Mouse (Mus musculus): ENCODE results near the gene Cybc1. TPM values are rescaled to one million over a fixed set of nuclear protein-coding genes. Genes with fewer than 3 reads are reported as not detected.

Cybc1 gene
- polyA plus RNA-seq, 1 experiment = 22.3 TPM

DNA sequence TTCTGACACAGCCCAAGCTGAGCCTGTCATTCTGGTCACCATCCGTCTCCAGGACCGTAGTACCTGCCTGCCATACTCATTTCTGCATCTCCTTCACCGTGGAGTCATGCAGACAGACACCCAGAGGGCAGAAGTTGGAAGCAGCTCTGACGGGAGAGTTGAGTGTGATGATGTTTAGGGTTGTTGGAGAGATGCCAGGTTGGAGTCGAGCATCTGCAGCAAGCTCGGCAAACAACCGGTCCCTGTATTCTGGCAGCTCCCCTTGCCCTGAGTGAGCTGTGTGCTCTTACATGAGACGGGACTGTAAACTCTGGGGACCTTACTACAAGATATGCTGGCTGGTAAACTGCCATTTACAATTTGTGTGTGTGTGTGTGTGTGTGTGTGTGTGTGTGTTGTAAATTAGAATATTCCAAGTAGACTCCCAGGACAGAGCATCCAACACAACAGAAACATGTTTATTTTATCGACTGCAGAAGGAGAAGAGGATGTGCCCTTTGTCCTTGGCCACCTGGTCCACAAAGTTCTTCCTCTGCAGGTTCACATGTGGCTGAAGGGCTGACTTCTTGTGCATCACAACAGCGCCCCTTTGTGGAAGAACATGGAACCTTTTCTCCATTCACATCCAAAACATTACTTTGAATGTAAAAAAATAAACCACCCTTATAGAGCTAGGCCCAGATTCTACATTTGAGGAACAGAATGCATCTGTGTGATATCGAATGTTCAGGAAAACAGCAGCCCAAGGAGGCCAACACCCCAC, 27.5 kb downstream of the Cybc1 start:
- H3K27me3 ChIP-seq (ENCODE audit: control insufficient read depth, insufficient read depth, insufficient read length) = no peaks in the 10 kb centered on the region
- no peak overlapping the region for H3ac ChIP-seq (ENCODE audit: control insufficient read depth, insufficient read length)
- no peak overlapping the region for H3K4me2 ChIP-seq (ENCODE audit: low read depth)
- no peak for TF ChIP-seq MAX (IDR thresholded peaks at IDR 0.05; ENCODE audit: low read depth)
- TF ChIP-seq POLR2A (IDR thresholded peaks at IDR 0.05; ENCODE audit: insufficient read length, low read depth) = no peak
- no peak for TF ChIP-seq MYOD1 (IDR thresholded peaks at IDR 0.05; ENCODE audit: control insufficient read depth in 1 of 3, insufficient read length in 2 of 3, low read depth in 2 of 3)
- TF ChIP-seq CEBPB (IDR thresholded peaks at IDR 0.05; ENCODE audit: insufficient read depth, poor library complexity, severe bottlenecking) = no peak
- no peak for TF ChIP-seq MYOG (IDR thresholded peaks at IDR 0.05; ENCODE audit: control insufficient read depth in 1 of 3, insufficient read depth in 1 of 3, insufficient read length in 2 of 3, low read depth in 2 of 3)
- no peak for TF ChIP-seq POLR2AphosphoS2 (IDR thresholded peaks at IDR 0.05; ENCODE audit: insufficient read length, low read depth)
- no peak for TF ChIP-seq TCF12 (IDR thresholded peaks at IDR 0.05; ENCODE audit: insufficient read depth, poor library complexity, severe bottlenecking)
- no peak for TF ChIP-seq USF1 (IDR thresholded peaks at IDR 0.05; ENCODE audit: low read depth)
- TF ChIP-seq SRF (IDR thresholded peaks at IDR 0.05; ENCODE audit: control insufficient read depth, insufficient read length, low read depth) = no peak
- no peak for TF ChIP-seq E2F4 (IDR thresholded peaks at IDR 0.05; ENCODE audit: insufficient read depth)
- no peak for TF ChIP-seq TCF3 (IDR thresholded peaks at IDR 0.05; ENCODE audit: insufficient read length, low read depth)
- no peak for TF ChIP-seq REST (IDR thresholded peaks at IDR 0.05; ENCODE audit: insufficient read depth, insufficient read length)
- no peak overlapping the region for H3K4me3 ChIP-seq
- no peaks in the 10 kb centered on the region for H3K79me2 ChIP-seq (ENCODE audit: control insufficient read depth, insufficient read depth)
- H3K36me3 ChIP-seq (ENCODE audit: control insufficient read depth, insufficient read depth) = no peaks in the 10 kb centered on the region

DNA sequence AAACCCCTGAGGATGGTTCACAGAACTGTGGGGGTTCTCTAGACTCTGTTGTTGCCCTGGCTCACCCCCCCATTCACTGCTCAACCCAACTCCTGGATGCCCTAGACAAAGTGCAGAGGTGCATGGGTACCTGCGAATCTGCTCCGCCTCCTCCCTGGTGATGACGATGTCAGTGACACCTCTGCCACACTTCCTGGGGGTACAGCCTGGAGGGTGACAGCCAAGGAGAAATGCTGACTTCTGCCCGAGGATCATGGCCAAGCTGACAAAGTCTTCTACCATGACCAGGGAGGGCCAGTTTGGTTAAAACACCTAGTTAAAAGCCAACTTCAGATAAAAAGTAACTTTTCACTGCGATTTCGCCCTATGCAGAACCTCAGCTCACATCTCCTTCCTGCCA, 28.3 kb downstream of the Cybc1 start:
- Histone ChIP-seq H3K4me2 (ENCODE audit: low read depth) (no peak overlapping the region), H3K36me3 (ENCODE audit: control insufficient read depth, insufficient read depth) (no peaks in the 10 kb centered on the region), H3K79me2 (ENCODE audit: control insufficient read depth, insufficient read depth) (no peaks in the 10 kb centered on the region), H3K27me3 (ENCODE audit: control insufficient read depth, insufficient read depth, insufficient read length) (no peaks in the 10 kb centered on the region), H3ac (ENCODE audit: control insufficient read depth, insufficient read length) (no peak overlapping the region), H3K4me3 (no peak overlapping the region)
- TF ChIP-seq CEBPB (IDR thresholded peaks at IDR 0.05; ENCODE audit: insufficient read depth, poor library complexity, severe bottlenecking) (no peak), SRF (IDR thresholded peaks at IDR 0.05; ENCODE audit: control insufficient read depth, insufficient read length, low read depth) (no peak), MYOD1 (IDR thresholded peaks at IDR 0.05; ENCODE audit: control insufficient read depth in 1 of 3, insufficient read length in 2 of 3, low read depth in 2 of 3) (no peak), E2F4 (IDR thresholded peaks at IDR 0.05; ENCODE audit: insufficient read depth) (no peak), REST (IDR thresholded peaks at IDR 0.05; ENCODE audit: insufficient read depth, insufficient read length) (no peak), TCF3 (IDR thresholded peaks at IDR 0.05; ENCODE audit: insufficient read length, low read depth) (no peak), POLR2AphosphoS2 (IDR thresholded peaks at IDR 0.05; ENCODE audit: insufficient read length, low read depth) (no peak), USF1 (IDR thresholded peaks at IDR 0.05; ENCODE audit: low read depth) (no peak)

DNA sequence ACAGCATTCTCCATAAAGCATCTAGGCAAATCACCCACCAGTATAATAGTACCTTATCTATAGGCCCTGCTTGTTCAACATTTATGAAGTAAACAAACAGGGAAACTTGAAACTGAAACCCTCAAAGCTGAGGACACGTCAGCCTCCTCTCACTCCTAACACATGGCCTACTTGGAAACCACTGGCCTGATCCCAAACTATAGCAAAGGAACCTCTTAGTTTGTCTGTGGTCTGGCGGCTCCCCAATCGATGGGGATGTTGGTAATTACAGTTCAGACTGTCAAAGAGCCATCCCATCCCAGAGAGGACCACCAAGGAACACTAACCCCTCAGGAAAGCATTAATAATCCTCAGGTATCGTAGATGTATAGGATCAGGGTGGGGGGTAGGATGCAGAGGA, 29.3 kb downstream of the Cybc1 start:
- Histone ChIP-seq H3ac (ENCODE audit: control insufficient read depth, insufficient read length) (no peak overlapping the region), H3K27me3 (ENCODE audit: control insufficient read depth, insufficient read depth, insufficient read length) (no peaks in the 10 kb centered on the region), H3K36me3 (ENCODE audit: control insufficient read depth, insufficient read depth) (no peaks in the 10 kb centered on the region), H3K4me3 (no peak overlapping the region), H3K4me2 (ENCODE audit: low read depth) (peak overlapping the region; percentile 46), H3K79me2 (ENCODE audit: control insufficient read depth, insufficient read depth) (no peaks in the 10 kb centered on the region)
- TF ChIP-seq POLR2AphosphoS2 (IDR thresholded peaks at IDR 0.05; ENCODE audit: insufficient read length, low read depth) = no peak
- no peak for TF ChIP-seq SRF (IDR thresholded peaks at IDR 0.05; ENCODE audit: control insufficient read depth, insufficient read length, low read depth)
- TF ChIP-seq MAX (IDR thresholded peaks at IDR 0.05; ENCODE audit: low read depth) = no peak
- no peak for TF ChIP-seq CEBPB (IDR thresholded peaks at IDR 0.05; ENCODE audit: insufficient read depth, poor library complexity, severe bottlenecking)
- no peak for TF ChIP-seq TCF3 (IDR thresholded peaks at IDR 0.05; ENCODE audit: insufficient read length, low read depth)
- TF ChIP-seq REST (IDR thresholded peaks at IDR 0.05; ENCODE audit: insufficient read depth, insufficient read length) = no peak
- no peak for TF ChIP-seq TCF12 (IDR thresholded peaks at IDR 0.05; ENCODE audit: insufficient read depth, poor library complexity, severe bottlenecking)
- no peak for TF ChIP-seq POLR2A (IDR thresholded peaks at IDR 0.05; ENCODE audit: insufficient read length, low read depth)
- no peak for TF ChIP-seq MYOG (IDR thresholded peaks at IDR 0.05; ENCODE audit: control insufficient read depth in 1 of 3, insufficient read depth in 1 of 3, insufficient read length in 2 of 3, low read depth in 2 of 3)
- no peak for TF ChIP-seq MYOD1 (IDR thresholded peaks at IDR 0.05; ENCODE audit: control insufficient read depth in 1 of 3, insufficient read length in 2 of 3, low read depth in 2 of 3)
- no peak for TF ChIP-seq USF1 (IDR thresholded peaks at IDR 0.05; ENCODE audit: low read depth)
- no peak for TF ChIP-seq E2F4 (IDR thresholded peaks at IDR 0.05; ENCODE audit: insufficient read depth)

GRCm38 (mm10) chr11:121198622-121199021, 30.5 kb downstream of the Cybc1 start:
- H3K27me3 ChIP-seq (ENCODE audit: control insufficient read depth, insufficient read depth, insufficient read length) = no peaks in the 10 kb centered on the region

DNA sequence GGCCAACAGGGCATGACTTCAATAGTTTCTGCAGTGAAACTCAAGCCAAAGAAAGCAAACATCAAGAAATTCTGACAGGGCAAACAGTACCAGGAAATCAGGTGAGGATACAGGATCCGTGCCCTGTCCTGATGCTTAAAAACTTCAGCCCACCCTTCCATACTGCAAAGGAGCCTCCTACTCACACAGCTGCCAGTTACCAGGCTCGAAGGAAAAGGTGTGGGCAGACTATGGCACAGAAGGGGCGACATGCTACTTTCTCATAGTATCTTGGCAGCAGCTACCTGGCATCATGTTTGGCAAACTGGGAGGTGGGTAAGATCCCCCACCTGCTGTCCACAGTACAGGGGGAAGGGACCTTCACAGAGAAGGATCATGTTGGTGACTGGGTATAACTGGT, 35.7 kb downstream of the Cybc1 start:
- Histone ChIP-seq H3K79me2 (ENCODE audit: control insufficient read depth, insufficient read depth) (no peaks in the 10 kb centered on the region), H3K4me3 (no peak overlapping the region), H3K27me3 (ENCODE audit: control insufficient read depth, insufficient read depth, insufficient read length) (no peaks in the 10 kb centered on the region), H3K36me3 (ENCODE audit: control insufficient read depth, insufficient read depth) (no peaks in the 10 kb centered on the region), H3ac (ENCODE audit: control insufficient read depth, insufficient read length) (no peak overlapping the region), H3K4me2 (ENCODE audit: low read depth) (no peak overlapping the region)
- no peak for TF ChIP-seq REST (IDR thresholded peaks at IDR 0.05; ENCODE audit: insufficient read depth, insufficient read length)
- TF ChIP-seq POLR2AphosphoS2 (IDR thresholded peaks at IDR 0.05; ENCODE audit: insufficient read length, low read depth) = no peak
- TF ChIP-seq MYOG (IDR thresholded peaks at IDR 0.05; ENCODE audit: control insufficient read depth in 1 of 3, insufficient read depth in 1 of 3, insufficient read length in 2 of 3, low read depth in 2 of 3) = no peak
- no peak for TF ChIP-seq MYOD1 (IDR thresholded peaks at IDR 0.05; ENCODE audit: control insufficient read depth in 1 of 3, insufficient read length in 2 of 3, low read depth in 2 of 3)
- no peak for TF ChIP-seq MAX (IDR thresholded peaks at IDR 0.05; ENCODE audit: low read depth)
- no peak for TF ChIP-seq SRF (IDR thresholded peaks at IDR 0.05; ENCODE audit: control insufficient read depth, insufficient read length, low read depth)
- TF ChIP-seq E2F4 (IDR thresholded peaks at IDR 0.05; ENCODE audit: insufficient read depth) = no peak
- no peak for TF ChIP-seq TCF12 (IDR thresholded peaks at IDR 0.05; ENCODE audit: insufficient read depth, poor library complexity, severe bottlenecking)
- TF ChIP-seq POLR2A (IDR thresholded peaks at IDR 0.05; ENCODE audit: insufficient read length, low read depth) = no peak
- no peak for TF ChIP-seq TCF3 (IDR thresholded peaks at IDR 0.05; ENCODE audit: insufficient read length, low read depth)
- no peak for TF ChIP-seq CEBPB (IDR thresholded peaks at IDR 0.05; ENCODE audit: insufficient read depth, poor library complexity, severe bottlenecking)
- no peak for TF ChIP-seq USF1 (IDR thresholded peaks at IDR 0.05; ENCODE audit: low read depth)

More at GRCm38 (mm10) chr11:121198622-121199021, 30.5 kb downstream of the Cybc1 start:
- Histone ChIP-seq H3K36me3 (ENCODE audit: control insufficient read depth, insufficient read depth) (no peaks in the 10 kb centered on the region), H3K4me3 (no peak overlapping the region), H3ac (ENCODE audit: control insufficient read depth, insufficient read length) (no peak overlapping the region), H3K79me2 (ENCODE audit: control insufficient read depth, insufficient read depth) (no peaks in the 10 kb centered on the region), H3K4me2 (ENCODE audit: low read depth) (no peak overlapping the region)
- TF ChIP-seq POLR2AphosphoS2 (IDR thresholded peaks at IDR 0.05; ENCODE audit: insufficient read length, low read depth) (no peak), CEBPB (IDR thresholded peaks at IDR 0.05; ENCODE audit: insufficient read depth, poor library complexity, severe bottlenecking) (peak; percentile 60; the same call in 1 of the 2 replicates)
